Comparison of ENCODE assay signal across 30 mouse cellular contexts in the genomic region with DNA sequence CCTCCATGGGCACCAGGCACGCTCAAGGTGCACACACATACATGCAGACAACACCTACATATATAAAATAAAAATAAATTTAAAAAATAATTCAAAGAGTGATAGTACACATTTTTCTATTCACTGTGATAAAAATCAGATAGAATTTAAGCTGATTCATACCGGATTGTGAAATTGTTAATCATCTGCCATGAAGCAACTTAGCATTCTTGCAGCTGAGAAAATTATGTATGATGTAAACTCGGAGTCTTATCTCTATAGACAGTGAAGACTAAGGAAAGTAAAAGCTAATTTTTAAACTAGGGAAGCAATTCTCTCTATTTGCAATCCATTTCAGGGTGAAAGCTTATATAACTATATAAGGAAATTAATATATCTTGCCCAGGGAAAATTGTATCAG. TPM values are rescaled to one million over a fixed set of nuclear protein-coding genes. Genes with fewer than 3 reads are reported as not detected.
"Had no signal": no experiment of that assay in that cellular context is flagged by ENCODE, and none has a peak within 500 bp of the region (broad histone marks: within the 10 kb centered on the region; RNA-seq: fewer than 3 reads in every experiment).

No protein-coding gene starts in this region.

- H3K9me3 ChIP-seq: heart, embryonic 13.5 days; heart, embryonic 15.5 days; hindbrain, embryonic 13.5 days; hindbrain, embryonic 15.5 days; kidney, embryonic 15.5 days; limb, embryonic 13.5 days; limb, embryonic 15.5 days; liver, embryonic 13.5 days had no signal

- H3K27me3 ChIP-seq: heart, embryonic 13.5 days; heart, embryonic 15.5 days; hindbrain, embryonic 13.5 days; hindbrain, embryonic 15.5 days; kidney, embryonic 15.5 days; limb, embryonic 13.5 days; limb, embryonic 15.5 days; liver, embryonic 13.5 days had no signal

- H3K27ac ChIP-seq: gastrocnemius, adult 2 months; heart, adult 2 months; heart, embryonic 13.5 days; heart, embryonic 15.5 days; hindbrain, embryonic 13.5 days; hindbrain, embryonic 15.5 days; hindbrain, postnatal 0 days; kidney, embryonic 15.5 days; kidney, postnatal 0 days; limb, embryonic 13.5 days; liver, embryonic 13.5 days had no signal

- H3K4me2 ChIP-seq: heart, embryonic 11.5 days; heart, embryonic 13.5 days; heart, embryonic 15.5 days; hindbrain, embryonic 13.5 days; hindbrain, embryonic 15.5 days; kidney, embryonic 15.5 days; limb, embryonic 13.5 days; limb, embryonic 15.5 days; liver, embryonic 13.5 days had no signal

- DNase-seq: gastrocnemius, adult 2 months; gastrocnemius, postnatal 10 days; gastrocnemius, postnatal 25 days; heart, adult 11 months; heart, adult 2 months; heart, postnatal 14 days; heart, postnatal 36 days; kidney, adult 11 months; kidney, adult 2 months; kidney, adult 9 months; kidney, postnatal 14 days; kidney, postnatal 36 days; layer of hippocampus, adult 9-11 months; layer of hippocampus, postnatal 36 days; left cerebral cortex, postnatal 4 days; liver, embryonic 13.5 days had no signal

- H3K9ac ChIP-seq: heart, embryonic 13.5 days; heart, embryonic 15.5 days; hindbrain, embryonic 13.5 days; hindbrain, embryonic 15.5 days; kidney, embryonic 15.5 days; limb, embryonic 13.5 days; limb, embryonic 15.5 days; liver, embryonic 13.5 days had no signal

- ATAC-seq: hindbrain, postnatal 0 days; intestine, embryonic 16.5 days had no signal

- H3K4me1 ChIP-seq: kidney, embryonic 15.5 days; limb, embryonic 13.5 days; limb, embryonic 15.5 days; liver, embryonic 13.5 days had no signal

- H3K36me3 ChIP-seq: heart, embryonic 13.5 days; heart, embryonic 15.5 days; hindbrain, embryonic 13.5 days; hindbrain, embryonic 15.5 days; kidney, embryonic 15.5 days; limb, embryonic 13.5 days; limb, embryonic 15.5 days; liver, embryonic 13.5 days had no signal

- H3K4me3 ChIP-seq: gastrocnemius, adult 2 months; heart, adult 2 months; heart, embryonic 13.5 days; heart, embryonic 15.5 days; hindbrain, embryonic 13.5 days; hindbrain, embryonic 15.5 days; kidney, embryonic 15.5 days; limb, embryonic 13.5 days; limb, embryonic 15.5 days; liver, embryonic 13.5 days had no signal

RNA-seq across cellular contexts. Expression of gene Gm49321, which starts 41.0 kb away (rescaled TPM):
- total RNA-seq: hematopoietic stem cell, adult 5-6 weeks; hindbrain, postnatal 0 days; liver, adult 2 months had no signal
- polyA plus RNA-seq: heart, adult 2 months; kidney, adult 2 months; large intestine, adult 2 months; liver, adult 2 months had no signal
